Mouse (Mus musculus): Measurements from ENCODE around the gene Lipo4.
"Not testable (repeated sequence)": the region's sequence is repeated elsewhere in the genome, so short reads cannot be mapped to it uniquely, and the experiment has no call there.

Lipo4 gene

DNA sequence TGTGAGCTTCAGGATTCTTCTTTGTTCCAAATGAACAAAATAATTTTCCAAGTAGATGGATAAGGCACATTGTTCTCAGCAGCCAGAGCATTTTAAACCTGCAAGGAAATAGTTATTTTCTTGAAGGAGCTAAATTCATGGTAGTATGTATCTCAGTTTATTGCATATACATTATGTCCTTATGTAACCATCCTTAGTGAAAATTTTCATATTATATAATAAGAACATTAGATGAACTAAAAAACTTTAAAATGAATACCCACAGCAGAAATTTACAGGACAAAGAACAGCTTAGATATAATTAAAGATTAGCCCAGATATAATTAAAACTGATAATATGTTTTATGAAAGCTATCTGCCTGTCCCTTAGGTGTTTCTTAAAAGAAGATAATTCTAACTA lies at the start of gene Lipo4:
Lipo4 (minus strand) TSS at position 101 of the 400 bp plus-strand sequence.
- DNase-seq (ENCODE audit: low spot score in 2 of 2), result no peak

- DNase-seq (ENCODE audit: low spot score in 2 of 2), result not testable (repeated sequence)
These were observed 61.2 kb downstream of the Lipo4 start for GRCm38 (mm10) chr19:33456426-33456825.

DNA sequence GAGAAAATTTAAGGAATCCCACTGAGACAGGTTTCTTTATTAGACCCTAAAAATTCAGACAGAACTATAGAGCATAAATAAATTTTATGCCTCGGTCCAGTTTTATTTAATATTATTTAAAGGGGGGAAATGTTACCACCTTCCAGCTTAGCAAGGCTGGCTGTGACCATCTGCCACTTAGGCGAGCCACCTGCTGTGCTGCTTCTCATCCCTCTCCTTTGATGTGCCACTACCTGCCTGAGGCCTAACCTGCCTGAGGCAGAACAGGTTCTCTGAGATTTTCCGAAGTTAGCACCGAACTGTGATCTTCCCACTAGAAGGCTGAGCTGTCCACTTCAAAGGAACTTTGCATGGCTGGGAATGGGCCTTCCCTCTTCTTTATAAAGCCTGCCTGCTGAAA lies 63.9 kb downstream of the Lipo4 start:
- no peak for DNase-seq (ENCODE audit: low spot score in 2 of 2)
